Mouse (Mus musculus): ENCODE data around the gene 2610021A01Rik.

DNA sequence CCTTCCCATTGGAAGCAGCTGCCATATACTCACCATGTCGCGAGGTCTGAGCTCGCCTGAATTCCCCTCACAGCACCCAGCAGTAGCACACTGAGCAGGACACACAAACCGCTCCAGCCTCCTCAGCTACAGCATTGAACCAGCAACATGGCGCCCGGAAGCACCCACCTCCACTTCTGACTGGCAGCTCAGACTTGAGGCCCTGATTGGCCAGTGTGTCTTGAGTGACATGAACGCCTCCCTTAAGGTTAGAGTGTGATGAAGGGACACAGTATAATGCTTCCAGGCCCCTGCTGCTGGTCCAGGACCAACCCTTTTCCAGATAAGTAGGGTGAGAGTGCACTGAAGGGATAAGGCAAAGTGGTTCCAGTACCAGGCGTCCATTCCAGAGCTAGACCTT is 38.3 kb upstream of the 2610021A01Rik start:
- no peak for TF ChIP-seq POLR2A (IDR thresholded peaks at IDR 0.05; ENCODE audit: low read depth, low read length)
- TF ChIP-seq CTCF (IDR thresholded peaks at IDR 0.05; ENCODE audit: borderline replicate concordance, insufficient read depth, low read length): no peak

Measured in embryonic fibroblast, embryonic 13.5 days (primary cell).